Mouse (Mus musculus) spleen, adult 12 weeks (tissue): ENCODE data around the gene Prpf40a.

Experiments used
- DNase-seq: peaks from one replicate; pipeline ENCODE4 v3.0.0; 2022; ENCODE audit warnings: low spot score

The Prpf40a gene

DNA sequence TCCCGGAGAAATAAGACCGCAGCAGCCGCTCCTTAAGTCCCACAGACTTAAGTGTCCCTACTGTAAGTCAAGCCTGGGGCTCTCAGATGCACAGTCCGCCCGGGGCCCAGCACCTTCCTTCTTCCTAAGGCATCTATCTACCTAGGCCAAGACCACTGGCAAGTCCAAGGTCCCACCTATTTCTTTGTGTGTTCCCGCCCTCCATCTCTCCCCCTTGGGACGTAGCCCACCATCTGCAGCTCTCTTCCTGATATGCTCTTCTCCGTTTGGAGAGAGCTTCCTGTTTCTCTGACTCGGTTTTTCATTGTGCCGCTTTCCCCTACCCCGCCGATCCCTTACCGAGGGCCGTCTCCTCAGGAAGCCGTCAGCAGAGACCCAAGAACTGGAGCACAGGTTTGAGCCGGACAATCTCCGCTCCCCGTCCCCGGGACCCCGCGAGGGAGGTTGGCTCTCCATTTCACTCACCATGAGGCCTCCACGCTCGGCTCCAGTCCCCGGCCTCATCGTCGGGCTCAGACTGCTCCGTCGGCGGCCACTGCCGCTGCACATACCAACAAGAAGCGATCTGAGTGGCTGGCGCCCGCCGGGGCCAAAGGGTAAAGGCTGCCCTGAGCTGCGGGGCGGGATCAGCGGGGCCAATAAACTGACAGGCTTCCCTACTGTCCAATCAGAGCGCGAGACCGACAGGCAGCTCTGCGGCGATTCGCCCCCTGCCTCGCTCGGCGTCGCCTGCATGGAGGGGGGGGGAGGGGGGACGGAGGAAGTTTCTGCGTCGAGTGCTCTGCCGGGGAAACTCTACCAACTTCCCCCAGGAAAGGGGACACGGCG, at the start of gene Prpf40a:
Gene Prpf40a (minus strand): TSS at position 601 of the 828 bp plus-strand sequence.
- peak; percentile 98 for DNase-seq

DNA sequence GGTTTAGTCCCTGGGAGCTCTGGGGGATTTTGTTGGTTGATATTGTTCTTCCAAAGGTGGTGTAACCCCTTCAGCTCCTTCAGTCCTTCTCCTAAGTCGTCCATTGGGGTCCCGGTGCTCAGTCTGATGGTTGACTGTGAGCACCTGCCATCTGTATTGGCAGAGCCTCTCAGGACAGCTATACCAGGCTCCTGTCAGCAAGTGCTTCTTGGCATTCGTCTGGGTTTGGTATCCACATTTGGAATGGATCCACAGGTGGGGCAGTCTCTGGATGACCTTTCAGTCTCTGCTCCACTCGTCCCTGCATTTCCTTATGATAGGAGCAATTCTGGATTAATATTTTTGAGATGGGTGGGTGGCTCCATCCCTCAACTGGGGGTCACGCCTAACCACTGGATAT, 31.2 kb upstream of the Prpf40a start:
- DNase-seq: no peak

DNA sequence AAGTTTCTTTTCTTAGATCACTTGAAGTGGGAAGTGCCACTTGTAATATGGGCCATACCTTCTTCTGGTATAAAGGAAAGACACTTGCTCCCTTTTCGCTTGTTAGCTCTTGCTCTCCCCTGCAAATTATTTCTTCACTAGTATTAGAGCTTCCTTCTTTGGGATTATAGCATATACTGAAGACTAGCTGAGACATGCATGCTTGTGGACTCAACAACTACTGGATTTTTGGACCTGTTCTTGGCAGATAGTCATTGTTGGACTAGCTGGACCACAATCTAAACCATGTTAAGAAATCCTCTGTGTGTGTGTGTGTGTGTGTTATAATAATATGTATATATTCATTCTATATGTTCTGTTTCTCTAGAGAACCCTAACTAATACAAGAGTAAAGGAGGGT, 22.4 kb upstream of the Prpf40a start:
- no peak for DNase-seq

DNA sequence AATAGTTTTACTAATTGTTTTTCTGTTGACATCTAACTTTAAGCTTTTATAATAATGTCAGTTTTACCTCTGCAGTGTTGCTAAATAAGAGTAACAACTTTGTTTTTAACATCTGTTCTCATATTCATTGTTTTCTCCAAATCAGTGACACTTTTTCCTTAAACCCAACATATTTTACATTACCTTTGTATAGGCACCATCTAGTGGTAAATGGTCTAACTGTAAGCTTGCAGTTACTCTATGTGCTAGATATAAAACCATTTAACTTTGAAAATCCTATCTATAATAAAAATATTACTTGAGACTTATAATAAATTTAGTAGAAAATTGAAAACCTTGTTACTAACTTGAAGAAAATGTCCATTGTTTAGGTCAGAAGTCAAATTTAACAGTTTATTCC, 15.7 kb upstream of the Prpf40a start:
- no peak for DNase-seq

DNA sequence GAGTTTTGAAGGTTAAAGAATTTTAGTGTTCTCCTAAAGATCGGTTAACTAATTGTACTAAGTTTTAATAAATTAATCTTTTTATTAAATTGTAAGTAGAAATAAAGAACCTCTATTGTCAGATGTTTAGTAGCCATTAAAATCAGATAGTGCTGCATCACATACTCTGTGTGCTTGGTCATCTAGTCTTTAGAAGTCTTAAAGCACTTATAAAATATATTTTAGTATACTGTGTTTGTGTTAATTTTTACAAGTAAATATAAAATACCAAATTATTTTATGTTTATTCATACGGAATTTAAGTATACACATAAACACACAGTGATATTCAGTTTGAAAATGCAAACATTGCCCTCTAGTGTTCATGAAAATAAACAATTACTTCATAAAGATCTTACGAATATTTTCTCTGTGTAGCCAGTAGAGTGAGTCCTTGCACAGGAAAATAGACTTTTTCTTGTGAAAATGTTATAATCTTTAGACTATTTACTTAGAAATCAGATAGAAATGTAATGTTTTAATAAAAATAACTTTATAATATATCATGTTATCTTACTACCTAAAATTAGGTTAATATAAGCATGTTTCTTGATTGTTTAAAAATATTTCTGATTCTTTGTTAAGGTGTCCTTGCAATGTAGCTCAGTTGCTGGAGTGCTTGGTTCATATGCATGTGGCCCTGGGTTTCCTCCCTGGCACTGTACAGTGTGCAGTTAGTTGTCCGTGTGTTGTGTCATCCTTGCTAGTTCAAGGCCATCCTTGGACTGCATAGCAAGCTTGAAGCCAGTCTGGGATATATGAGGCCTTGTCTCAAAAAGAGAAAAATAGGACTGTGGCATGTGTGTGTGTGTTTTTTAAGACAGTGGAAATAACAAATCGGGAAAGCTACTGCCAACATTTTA, 13.5 kb upstream of the Prpf40a start:
- DNase-seq: no peak

DNA sequence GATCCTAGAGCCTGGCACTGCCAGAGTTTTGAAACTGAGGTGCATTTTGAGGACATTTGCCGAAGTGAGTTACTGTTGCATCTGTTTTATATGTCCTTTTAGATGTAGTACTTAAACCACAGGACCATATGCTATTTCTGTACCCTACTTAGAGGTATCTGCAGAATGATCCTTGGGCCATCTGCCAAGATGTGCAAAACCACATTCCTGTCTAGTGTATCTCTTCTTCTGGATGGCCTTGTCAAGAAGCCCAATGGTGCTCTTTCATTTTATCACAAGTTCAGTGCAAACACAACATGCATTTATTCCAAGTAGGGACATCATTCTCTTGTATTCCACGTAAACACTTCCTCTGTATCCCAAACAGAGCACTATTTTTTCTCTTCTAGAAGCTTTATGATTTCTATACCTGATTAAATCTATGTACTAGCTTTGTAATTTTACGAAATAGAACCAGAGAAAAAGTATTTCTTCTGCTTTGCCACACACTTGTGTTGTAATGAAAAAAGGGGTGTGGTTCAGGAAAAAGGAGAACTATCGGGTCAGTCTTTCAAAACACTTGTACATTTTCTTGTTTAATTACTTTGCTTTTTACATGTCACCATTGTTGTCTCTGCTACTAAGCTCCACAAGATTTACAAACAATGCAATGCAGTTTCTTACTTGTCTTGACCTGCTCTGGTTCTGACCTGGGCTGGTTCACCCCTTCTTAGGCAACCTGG, 9.2 kb upstream of the Prpf40a start:
- DNase-seq: no peak

DNA sequence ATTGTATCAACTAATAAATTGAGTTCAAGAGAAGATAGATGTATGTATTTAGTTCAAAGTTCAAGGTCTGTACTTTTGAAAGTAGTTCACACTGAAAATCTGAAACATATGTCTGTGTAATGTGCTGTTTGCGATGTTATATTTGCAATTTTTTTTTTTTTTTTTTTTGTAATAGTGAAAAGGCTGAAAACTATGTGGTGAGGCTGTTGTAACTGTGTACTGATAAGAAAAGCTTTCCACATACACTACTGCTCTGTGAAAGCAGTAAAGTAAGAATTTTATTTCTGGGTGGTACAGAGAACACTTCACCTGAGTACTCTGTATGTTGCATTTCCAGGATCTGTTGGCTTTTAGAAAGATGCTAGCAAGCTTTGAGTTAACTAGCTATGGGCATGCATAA, 8.1 kb upstream of the Prpf40a start:
- no peak for DNase-seq

DNA sequence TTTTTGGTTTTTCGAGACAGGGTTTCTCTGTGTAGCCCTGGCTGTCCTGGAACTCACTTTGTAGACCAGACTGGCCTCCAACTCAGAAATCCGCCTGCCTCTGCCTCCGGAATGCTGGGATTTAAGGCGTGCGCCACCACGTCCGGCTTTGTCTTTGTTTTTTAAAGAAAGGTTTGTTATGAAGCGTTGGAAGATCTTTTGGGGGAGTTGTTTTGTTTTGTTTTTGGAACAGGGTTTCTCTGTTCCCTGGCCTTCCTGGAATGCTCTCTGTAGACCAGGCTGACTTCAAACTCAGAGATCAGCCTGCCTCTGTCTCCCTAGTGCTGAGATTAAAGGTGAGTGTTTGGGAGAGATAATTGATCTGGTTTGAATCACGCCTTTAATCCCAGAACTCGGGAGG, 5.3 kb upstream of the Prpf40a start:
- DNase-seq: no peak

DNA sequence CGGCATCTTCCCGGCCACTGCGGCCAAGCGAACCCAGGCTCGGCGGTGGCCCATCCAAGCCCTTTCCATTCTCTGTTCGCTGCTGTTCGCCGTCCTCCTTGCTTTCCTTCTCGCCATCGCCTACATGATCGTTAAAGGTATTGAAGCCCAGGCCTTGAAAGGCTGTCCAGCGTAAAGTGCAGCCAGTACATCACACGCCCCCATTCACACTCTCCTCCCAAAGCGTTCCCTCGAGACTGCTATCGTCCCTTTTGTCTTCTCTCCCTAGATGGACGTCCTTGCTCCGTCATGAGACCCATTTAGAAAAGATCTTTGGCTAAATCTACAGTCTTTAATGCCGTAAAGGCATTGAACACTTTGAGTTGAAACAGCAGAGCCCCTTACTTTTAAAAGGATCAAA, 1.3 kb upstream of the Prpf40a start:
- no peak for DNase-seq

DNA sequence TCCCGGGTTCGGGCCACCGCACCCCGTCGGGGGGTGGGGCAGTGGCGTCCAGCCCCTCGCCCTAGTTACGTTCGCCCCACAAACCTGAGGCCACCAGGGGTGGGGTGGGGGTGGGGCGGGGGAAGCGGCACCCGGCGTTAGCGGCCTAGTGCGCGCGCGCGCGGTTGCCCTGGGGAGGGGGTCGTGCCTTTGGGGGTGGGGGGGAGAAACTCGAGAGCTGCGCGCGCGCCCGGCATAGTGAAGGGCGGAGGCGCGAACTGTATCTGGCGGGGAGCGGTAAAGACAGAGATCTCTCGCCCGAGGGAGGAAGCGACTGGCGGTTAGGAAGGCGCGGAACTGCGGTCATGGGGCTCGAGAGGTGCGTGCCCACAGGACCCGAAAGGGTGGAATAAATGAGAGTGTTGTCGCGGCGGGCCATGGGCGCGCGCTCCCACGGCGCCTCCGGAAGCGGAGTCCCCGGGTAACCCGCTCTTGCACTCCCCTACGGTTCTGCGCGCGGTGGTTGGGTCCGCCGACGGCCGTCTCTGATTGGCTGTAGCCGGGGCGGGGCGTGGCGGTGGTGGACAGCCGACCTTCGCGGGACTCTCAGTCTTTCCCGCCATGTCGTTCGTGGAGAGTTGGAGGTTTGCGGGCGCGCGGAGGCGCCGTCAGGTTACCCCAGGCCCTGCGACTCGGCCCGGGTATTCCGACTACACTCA, 588 bp upstream of the Prpf40a start, which contains the start of gene Arl6ip6:
Gene Arl6ip6 (plus strand): TSS at position 204 of the 698 bp plus-strand sequence.
- peak; percentile 99 for DNase-seq

DNA sequence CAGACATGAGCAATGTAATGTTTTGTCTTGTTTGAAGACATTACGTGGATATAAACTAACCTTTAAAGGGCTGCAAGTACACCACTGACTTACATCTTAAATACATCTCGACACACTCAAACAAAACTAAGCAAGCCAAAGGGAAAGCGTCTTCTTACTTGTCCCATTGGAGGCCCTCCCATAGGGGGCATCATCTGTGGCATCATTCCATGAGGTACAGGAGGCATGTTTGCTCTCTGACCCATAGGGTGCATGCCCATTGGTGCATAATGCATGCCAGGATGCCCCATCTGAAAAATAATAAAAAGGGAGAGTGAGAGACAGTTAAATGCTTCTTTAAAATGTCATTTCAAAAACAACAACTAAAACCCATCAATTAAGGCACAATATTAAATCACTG, 1.3 kb downstream of the Prpf40a start:
- no peak for DNase-seq

DNA sequence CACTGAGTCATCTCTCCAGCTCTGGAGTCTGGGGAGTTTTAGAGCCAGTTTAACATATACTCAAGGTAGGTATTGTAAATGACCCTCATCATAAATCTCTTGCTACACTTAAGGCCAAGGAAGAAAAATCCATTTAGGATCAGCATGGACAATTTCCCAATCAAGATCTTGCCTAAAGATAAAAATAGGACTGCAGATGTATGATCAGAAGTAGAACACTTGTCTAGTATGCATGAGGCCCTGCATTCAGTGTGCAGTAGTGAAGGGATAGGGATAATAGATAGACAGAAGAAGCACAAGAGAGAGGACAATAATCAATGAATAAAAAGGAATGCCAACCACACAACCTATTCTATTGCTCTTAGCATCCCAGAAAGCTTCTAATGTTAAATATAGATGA, 11.2 kb downstream of the Prpf40a start:
- no peak for DNase-seq

DNA sequence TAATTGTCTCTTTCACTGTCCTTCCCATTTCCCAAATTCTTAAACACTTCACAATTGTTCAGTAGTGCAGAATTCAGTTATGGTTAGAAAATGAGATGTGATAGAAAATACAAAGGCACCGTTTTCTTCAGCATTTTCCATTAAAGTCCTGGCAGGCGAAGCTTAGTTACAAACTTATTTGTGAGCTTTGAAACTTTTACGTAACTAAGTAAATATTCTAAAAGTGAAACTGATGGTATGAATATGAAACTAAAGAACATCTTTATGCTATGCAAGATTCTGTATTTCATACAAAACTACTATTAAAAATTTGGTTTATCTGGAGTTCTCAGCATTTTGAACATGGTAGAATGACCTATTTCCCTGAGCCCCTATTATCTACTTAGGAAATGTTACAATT, 12.1 kb downstream of the Prpf40a start:
- no peak for DNase-seq

DNA sequence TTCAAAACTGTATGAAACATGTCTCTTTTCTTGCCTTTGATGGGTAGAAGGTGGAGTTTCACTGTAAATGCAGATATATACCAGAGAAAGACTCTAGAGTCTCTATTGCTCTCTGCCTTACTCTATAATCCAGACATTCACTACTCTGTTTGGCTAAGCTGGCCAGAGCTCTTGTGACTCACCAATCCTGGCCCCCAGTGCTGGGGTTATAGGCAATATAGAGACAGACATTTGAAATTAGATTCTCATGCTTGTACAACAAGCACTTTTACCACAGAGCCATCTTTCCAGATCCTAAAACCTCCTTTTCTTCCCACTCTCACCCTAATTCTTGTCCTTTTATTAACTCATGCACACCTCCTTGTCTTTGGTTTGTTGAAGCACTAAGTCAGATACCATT, 17.1 kb downstream of the Prpf40a start:
- DNase-seq: no peak

DNA sequence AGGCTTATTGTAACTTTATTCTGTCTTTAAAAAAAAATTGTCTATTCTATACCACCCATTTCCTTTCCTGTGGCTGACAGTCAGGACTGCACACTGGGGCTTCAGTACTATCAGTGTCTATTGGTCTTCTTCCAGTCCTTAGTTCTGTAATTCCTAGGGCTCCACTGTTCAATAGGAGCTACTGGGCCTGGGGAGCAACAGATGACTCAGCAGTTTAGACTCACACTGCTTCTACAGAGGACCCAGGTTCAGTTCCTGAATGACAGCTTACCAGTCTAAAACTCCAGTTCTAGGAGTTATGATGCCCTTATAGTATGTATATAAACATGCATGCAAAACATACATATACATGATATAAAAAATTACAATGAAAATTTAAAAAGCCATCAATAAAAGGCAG, 44.2 kb downstream of the Prpf40a start:
- DNase-seq: no peak

DNA sequence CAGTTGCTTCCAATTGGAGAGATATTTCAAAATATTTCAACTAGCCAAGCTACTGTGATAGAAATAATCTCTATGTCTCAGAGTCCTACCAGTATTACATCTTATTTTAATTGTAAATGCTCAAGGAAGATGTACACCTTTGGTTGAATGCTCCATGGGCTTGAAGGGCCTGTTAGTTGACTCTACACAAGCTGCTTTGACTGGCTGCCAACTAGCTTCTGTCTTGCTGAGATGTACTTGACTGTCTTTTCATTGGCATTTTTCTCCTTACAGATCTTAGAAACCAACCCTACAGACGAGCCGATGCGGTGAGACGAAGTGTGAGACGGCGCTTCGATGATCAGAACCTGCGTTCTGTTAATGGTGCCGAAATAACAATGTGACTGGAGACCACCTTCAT, 59.5 kb downstream of the Prpf40a start:
- DNase-seq: no peak

DNA sequence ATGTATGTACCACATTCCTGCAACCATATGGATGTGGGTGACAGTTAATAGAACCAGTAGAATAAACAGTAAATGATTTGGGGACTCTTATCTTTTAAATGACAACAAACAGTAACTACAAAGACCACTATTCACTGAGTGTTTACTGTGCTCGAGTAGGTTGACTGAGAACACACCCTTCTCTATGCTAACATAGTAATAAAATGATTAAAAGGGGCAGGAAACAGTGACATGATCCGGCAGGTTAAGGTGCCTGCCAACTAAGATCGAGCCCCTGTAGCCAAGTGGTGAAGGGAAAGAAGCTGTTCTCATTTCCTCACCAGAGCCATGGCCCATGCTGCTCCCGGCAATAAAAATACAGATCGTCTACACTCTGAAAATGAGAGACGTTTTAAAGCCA, 62.0 kb downstream of the Prpf40a start:
- DNase-seq: no peak

DNA sequence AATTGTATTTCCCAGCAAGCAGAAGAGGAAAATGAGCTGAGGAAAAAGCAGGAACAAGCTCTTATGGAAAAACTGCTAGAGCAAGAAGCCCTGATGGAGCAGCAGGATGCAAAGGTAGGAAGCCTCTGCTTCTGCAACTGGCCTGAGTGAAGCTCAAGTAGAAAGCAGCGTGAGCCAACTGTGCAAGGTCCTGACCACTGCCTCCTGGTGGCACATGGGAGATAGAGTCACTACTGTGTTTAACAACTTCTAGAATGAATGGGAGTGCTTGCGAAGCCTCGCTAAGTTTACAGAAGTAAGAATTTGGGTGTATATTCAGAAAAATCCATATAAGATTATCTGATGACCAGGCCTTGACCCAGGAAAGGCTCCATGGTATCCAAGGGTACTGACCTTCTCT, 65.1 kb downstream of the Prpf40a start:
- no peak for DNase-seq

DNA sequence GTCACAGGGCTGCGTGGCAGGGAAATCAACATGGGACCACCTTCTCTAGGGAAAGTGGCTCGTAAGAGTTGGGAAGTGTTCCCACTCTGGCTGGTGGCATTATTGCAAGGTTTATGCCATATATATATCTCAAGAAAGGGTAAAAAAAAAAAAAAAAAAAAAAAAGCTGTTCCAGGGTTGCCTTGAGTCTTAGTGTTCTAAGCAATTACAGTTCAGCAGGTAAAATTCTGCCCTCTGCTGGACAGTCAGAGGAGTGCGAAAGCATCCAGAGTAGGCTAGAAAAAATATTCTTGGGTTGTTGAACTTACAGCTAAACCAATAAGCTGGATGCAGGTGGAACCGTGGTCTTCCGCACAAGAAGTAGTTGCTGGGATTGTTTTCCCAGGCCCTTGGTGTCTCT, 69.3 kb downstream of the Prpf40a start:
- DNase-seq: no peak

DNA sequence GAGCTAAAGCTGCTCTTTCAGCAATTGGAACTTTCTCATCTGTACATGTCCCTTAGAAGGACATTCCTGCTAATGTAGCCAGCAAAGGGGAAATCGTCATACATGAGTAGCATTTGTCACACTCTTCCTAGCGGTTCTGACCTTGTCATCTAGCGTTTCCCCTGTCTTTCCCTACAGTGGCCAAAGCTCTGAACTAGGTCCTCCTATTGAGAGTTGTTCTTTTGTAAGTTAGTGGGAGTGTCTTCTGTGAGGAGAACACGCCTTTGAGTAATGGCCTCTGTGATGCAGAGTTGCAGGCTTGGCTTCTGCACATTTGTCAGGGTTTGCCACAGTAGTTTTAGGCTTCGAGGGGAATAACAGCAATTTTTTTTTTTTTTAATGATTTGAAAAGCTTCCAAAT, 82.5 kb downstream of the Prpf40a start:
- no peak for DNase-seq

DNA sequence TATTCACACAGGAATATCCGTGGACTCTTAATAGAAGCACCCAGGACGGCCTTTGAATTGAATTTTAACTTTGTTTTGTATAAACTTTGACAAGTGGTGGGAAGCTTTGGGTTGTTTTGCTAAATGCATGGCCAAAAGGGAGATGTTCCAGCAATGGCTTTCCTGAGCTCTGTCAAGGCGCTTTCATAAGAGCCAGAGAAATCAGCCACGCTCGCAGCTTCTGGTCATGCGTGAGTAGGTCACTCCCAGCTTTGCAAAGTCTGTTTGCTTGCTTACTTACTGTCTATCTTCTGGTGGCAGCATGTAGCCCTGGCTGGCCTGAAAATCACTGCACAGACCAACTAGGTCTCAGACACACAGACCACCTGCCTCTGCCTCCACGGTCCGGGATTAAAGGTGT, 84.6 kb downstream of the Prpf40a start:
- no peak for DNase-seq

DNA sequence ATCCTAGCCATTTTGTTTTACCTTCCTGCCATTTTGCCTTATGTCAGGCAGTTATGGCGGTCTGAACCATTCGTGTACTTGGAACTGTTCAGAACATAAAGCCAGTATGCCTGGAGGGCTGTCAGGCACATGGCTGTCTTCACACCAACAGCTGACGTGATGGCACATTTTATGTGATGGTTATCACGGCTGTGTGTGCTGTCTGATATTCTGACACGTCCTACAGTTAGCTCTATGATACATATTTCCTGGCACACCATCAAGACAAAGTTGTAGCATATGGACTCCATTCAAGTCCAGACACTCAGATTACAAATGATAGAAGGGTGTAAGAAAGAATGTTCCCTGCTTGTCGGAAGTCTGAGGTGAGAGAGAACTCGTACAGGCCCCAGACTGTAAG, 85.0 kb downstream of the Prpf40a start:
- no peak for DNase-seq
